Mouse (Mus musculus) layer of hippocampus, postnatal 10 days (tissue): ENCODE measurements at regions not wholly inside any gene's neighbourhood (a gene's known extent, or its start where the extent isn't known, plus 50 kb on each side); places are given as distances from the start of the nearest gene placed in this dataset.

Experiments used
- DNase-seq, 2 experiments: peaks; one replicate each; pipeline ENCODE4 v3.0.0; 2021; ENCODE audit warnings: low spot score in 2 of 2

DNA sequence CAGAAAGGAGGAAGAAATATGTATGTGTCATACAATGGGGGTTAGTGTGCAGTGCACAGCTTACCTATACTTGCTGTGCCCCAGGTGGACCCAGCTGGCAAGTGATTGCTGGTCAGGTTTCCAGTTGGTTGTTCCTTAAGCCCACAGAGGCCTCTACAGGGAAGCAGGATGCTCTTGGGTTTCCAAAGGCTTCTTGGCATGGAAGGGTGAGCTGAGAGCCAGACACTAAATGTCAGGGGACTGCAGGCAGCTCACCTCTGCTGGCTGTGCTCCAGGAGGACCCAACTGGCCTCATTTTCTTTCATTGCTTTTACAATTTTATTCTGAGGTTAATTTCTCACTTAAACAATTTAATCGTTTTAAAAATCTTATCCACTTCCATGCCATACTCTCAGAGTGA lies 108.1 kb downstream of the Gm10184 start:
- no peak for DNase-seq

GRCm38 (mm10) chr17:89777570-89777969 lies 132.7 kb downstream of the Gm10184 start:
- DNase-seq, result no peak

GRCm38 (mm10) chr17:89766229-89766875 lies 143.9 kb downstream of the Gm10184 start:
- DNase-seq, result no peak

DNA sequence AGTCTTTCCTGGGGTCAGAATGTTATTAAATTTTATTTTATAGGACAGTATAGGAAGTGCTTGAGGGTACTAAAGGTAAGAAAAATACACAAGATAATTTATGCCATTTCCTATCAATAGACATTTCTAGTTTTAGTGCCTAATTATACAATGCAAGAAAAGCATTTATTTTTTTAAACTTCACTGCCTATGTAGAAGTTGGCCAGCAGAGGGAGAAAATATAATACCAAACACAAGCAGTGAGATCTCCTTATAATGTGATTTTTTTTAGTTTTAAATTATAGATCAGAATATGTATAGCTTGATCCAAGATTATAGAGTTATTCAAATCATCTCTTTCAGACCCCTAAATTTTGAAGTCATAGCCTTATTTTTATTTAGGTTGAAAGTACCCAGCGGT lies 172.8 kb downstream of the Gm10184 start:
- DNase-seq, result no peak

DNA sequence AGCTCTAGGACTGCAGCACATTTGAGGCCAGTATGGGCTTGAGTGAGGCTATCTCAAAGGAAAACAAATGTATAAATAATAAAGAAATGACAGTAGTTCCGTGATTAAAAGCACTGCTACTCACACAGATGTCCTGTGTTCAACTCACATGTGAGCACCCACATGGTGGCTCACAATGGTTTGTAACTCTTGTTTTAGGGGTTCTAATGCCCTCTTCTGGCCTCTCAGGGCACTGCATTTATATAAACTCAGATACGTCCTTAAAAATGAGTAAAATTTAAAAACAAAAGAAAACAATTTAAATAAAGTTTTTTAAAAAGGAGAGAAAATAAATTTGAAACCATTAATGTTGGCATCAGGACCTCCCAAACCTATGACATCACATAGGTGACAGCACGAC lies 184.7 kb downstream of the Gm10184 start:
- DNase-seq, result no peak

- DNase-seq, result no peak
Measured at GRCm38 (mm10) chr17:89681798-89682197, 228.5 kb downstream of the Gm10184 start.

GRCm38 (mm10) chr17:89658326-89658725 lies 251.9 kb downstream of the Gm10184 start:
- DNase-seq, result no peak

DNA sequence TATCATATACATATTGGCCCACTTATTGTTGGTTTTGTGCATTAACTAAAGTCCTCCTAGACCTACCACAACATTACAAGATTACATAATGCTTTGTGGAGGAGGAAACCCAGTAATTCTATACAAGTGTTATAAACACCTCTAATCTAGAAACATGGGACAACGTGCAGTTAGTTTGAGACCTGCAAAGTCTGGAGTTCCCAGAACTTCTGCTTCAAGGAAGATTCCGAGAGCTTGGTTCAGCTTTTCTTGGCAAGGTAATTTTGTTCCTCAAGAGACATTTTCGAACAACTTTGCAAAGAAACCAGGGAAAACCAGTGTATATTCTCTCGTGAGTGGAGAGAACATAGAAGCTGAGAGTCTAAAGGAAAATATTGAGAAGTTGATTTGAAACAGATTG lies 254.0 kb downstream of the Gm10184 start:
- DNase-seq, result no peak

GRCm38 (mm10) chr17:89654089-89654813 lies 256.0 kb downstream of the Gm10184 start:
- DNase-seq, result peak; percentile 61 to 75

- DNase-seq, result no peak
Measured at GRCm38 (mm10) chr17:89646000-89646399, 264.2 kb downstream of the Gm10184 start.
